Mouse (Mus musculus) erythroblast, embryonic 14.5 days (primary cell): ENCODE data around the gene Lrrc37a.

Source experiments
- GATA1 ChIP-seq: IDR thresholded peaks from 2 replicates; pipeline ENCODE4 v1.6.1; 2012; ENCODE audit warnings: low read length, inconsistent platforms, mixed read lengths
- TAL1 ChIP-seq: IDR thresholded peaks from 3 replicates; pipeline ENCODE4 v1.6.1; 2012; ENCODE audit warnings: low read length, inconsistent platforms, mixed read lengths

- TF ChIP-seq GATA1: no peak
- no peak for TF ChIP-seq TAL1
These were observed 85.2 kb downstream of the Lrrc37a start for GRCm38 (mm10) chr11:103419226-103419625.
